Mouse (Mus musculus): ENCODE data around the gene Dclre1a.

DNA sequence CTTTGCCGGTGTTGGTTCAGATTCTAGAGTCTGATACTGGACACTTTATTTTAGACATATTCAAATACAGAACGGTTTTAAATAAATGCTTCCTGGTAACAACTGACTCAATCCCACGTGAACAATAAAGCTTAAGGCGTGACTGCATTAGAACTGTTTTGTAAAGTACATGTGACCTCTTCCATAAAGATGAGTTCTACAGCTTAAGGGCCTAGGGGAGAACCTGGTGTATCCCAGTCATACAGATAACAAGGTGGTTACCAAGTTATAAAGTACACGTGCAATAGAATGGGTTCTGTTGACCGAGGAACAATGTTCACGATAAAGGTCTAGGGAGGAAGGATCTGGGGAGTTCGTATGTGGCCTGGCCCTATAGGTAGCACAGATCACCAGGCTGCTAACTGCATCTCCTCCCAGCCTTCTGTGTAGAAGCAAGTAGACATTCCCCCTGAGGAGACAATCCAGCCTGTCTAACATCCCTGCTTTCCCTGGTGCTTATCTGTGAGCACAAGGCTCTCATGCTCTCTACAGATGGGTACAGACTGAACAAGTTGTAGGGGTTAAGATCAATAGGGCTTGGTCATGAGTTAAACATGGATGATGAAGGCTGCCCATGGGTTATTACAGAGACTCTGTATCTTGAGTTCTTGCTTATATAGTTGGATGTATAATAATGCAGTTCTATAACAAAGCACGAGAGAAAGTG, 14.6 kb upstream of the Dclre1a start:
- TF ChIP-seq ZMIZ1 (IDR thresholded peaks at IDR 0.05; ENCODE audit: low read depth, low read length) (no peak), CTCF (conservative IDR thresholded peaks at IDR 0.05 in 1 of 2, IDR thresholded peaks at IDR 0.05 in 1 of 2; ENCODE audit: low read depth in 2 of 2, low read length in 2 of 2) (no peak), POLR2A (IDR thresholded peaks at IDR 0.05; ENCODE audit: low read depth, low read length) (no peak), EP300 (IDR thresholded peaks at IDR 0.05; ENCODE audit: low read length) (no peak), KAT2A (IDR thresholded peaks at IDR 0.05; ENCODE audit: insufficient replicate concordance, low read length) (no peak), HCFC1 (IDR thresholded peaks at IDR 0.05; ENCODE audit: low read depth, low read length) (no peak), RCOR1 (conservative IDR thresholded peaks at IDR 0.05; ENCODE audit: low read depth, low read length) (no peak), ZNF384 (IDR thresholded peaks at IDR 0.05; ENCODE audit: low read depth, low read length) (no peak), IRF4 (IDR thresholded peaks at IDR 0.05; ENCODE audit: low read depth, low read length) (no peak)

Measured in CH12.LX (cell line).